Mouse (Mus musculus) urinary bladder, postnatal 4 days (tissue): ENCODE measurements around the gene Bcdin3d.

Source experiments
- DNase-seq, 2 experiments: peaks; one replicate each; pipeline ENCODE4 v3.0.0; 2021 to 2022; ENCODE audit warnings: low spot score in 2 of 2

Bcdin3d gene

GRCm38 (mm10) chr15:99440816-99441457 is 33.6 kb downstream of the Bcdin3d start:
- DNase-seq: no peak

- DNase-seq: peak; percentile 71 to 80
Observed at GRCm38 (mm10) chr15:99440112-99440815, 34.3 kb downstream of the Bcdin3d start.

- no peak for DNase-seq
Observed at GRCm38 (mm10) chr15:99438966-99439698, 35.4 kb downstream of the Bcdin3d start.

- no peak for DNase-seq
Observed at GRCm38 (mm10) chr15:99433913-99434312, 40.6 kb downstream of the Bcdin3d start.

- DNase-seq: no peak
Observed at GRCm38 (mm10) chr15:99433081-99433718, 41.3 kb downstream of the Bcdin3d start.

- DNase-seq: no peak
Observed at GRCm38 (mm10) chr15:99431967-99432366, 42.6 kb downstream of the Bcdin3d start.

- no peak for DNase-seq
Observed at GRCm38 (mm10) chr15:99431504-99431903, 43.0 kb downstream of the Bcdin3d start.

GRCm38 (mm10) chr15:99431063-99431462 is 43.5 kb downstream of the Bcdin3d start:
- DNase-seq: no peak

- DNase-seq: no peak
Observed at GRCm38 (mm10) chr15:99430394-99430793, 44.1 kb downstream of the Bcdin3d start.

- DNase-seq: no peak
Observed at GRCm38 (mm10) chr15:99423884-99424283, 50.6 kb downstream of the Bcdin3d start.

- DNase-seq: no peak
Observed at GRCm38 (mm10) chr15:99423131-99423530, 51.4 kb downstream of the Bcdin3d start.

GRCm38 (mm10) chr15:99422551-99422950 is 52.0 kb downstream of the Bcdin3d start:
- no peak for DNase-seq

- no peak for DNase-seq
Observed at GRCm38 (mm10) chr15:99421676-99422075, 52.9 kb downstream of the Bcdin3d start.

GRCm38 (mm10) chr15:99421152-99421551 is 53.4 kb downstream of the Bcdin3d start:
- DNase-seq: no peak

- DNase-seq: peak; percentile 80 to 85
Observed at GRCm38 (mm10) chr15:99420521-99421014, 54.0 kb downstream of the Bcdin3d start.

- DNase-seq: no peak
Observed at GRCm38 (mm10) chr15:99420101-99420500, 54.4 kb downstream of the Bcdin3d start.
